In genomic region chr6:113668287-113669154, GRCm38 (mm10) we compare ENCODE assay signal across 8 mouse cellular contexts. TPM values are rescaled to one million over a fixed set of nuclear protein-coding genes. Genes with fewer than 3 reads are reported as not detected.
DNase-seq lines count a peak whose midpoint lies in the region; ATAC-seq and TF ChIP-seq lines count a peak whose summit lies in the region.

No protein-coding gene starts in this region.

- no peak for TF ChIP-seq CTCF in gastrocnemius, adult 2 months (IDR thresholded peaks at IDR 0.05)
- no peak for TF ChIP-seq CTCF in heart, postnatal 0 days (IDR thresholded peaks at IDR 0.05; ENCODE audit: low read depth)
- TF ChIP-seq CTCF in liver, adult 2 months (IDR thresholded peaks at IDR 0.05; ENCODE audit: low read depth, low read length) = no peak

- peak; percentile 74 for ATAC-seq in heart, postnatal 0 days (ENCODE audit: insufficient read depth, low read depth)
- no peak for ATAC-seq in neural tube, embryonic 12.5 days (ENCODE audit: low FRiP score, low read depth)

- no peak overlapping the region for H3K9ac ChIP-seq in heart, postnatal 0 days (replicated peaks; ENCODE audit: low read depth, low read length)
- peak overlapping the region; percentile 46 for H3K9ac ChIP-seq in liver, adult 2 months (ENCODE audit: low read depth, low read length)
- no peak overlapping the region for H3K9ac ChIP-seq in neural tube, embryonic 12.5 days

- H3K27ac ChIP-seq in gastrocnemius, adult 2 months = peak overlapping the region; percentile 72
- H3K27ac ChIP-seq in heart, postnatal 0 days (ENCODE audit: low read depth) = peak overlapping the region; percentile 80
- peak overlapping the region; percentile 63 for H3K27ac ChIP-seq in liver, adult 2 months (replicated peaks; ENCODE audit: insufficient read depth, low read depth, low read length)
- H3K27ac ChIP-seq in neural tube, embryonic 12.5 days = no peak overlapping the region

- H3K27me3 ChIP-seq in heart, postnatal 0 days (ENCODE audit: control insufficient read depth, insufficient read depth, low read length) = no peaks in the 10 kb centered on the region
- H3K27me3 ChIP-seq in liver, adult 2 months (ENCODE audit: control insufficient read depth, insufficient read depth, low read length) = no peaks in the 10 kb centered on the region
- no peaks in the 10 kb centered on the region for H3K27me3 ChIP-seq in neural tube, embryonic 12.5 days (replicated peaks)

- H3K4me1 ChIP-seq in heart, postnatal 0 days (ENCODE audit: control insufficient read depth, insufficient read depth) = peaks cover 9% of the 10 kb centered on the region
- H3K4me1 ChIP-seq in liver, adult 2 months (ENCODE audit: control insufficient read depth, insufficient read depth, low read length) = peaks cover 21% of the 10 kb centered on the region
- H3K4me1 ChIP-seq in neural tube, embryonic 12.5 days = peaks cover 6% of the 10 kb centered on the region

- peaks cover 6% of the 10 kb centered on the region for H3K36me3 ChIP-seq in heart, postnatal 0 days (replicated peaks; ENCODE audit: control insufficient read depth, insufficient read depth, low read length)
- peaks cover 18% of the 10 kb centered on the region for H3K36me3 ChIP-seq in liver, adult 2 months (ENCODE audit: control insufficient read depth, insufficient read depth, low read length)
- H3K36me3 ChIP-seq in neural tube, embryonic 12.5 days = no peaks in the 10 kb centered on the region

- no peak for TF ChIP-seq EP300 in heart, postnatal 0 days (IDR thresholded peaks at IDR 0.05; ENCODE audit: low read depth)

- H3K9me3 ChIP-seq in heart, postnatal 0 days (replicated peaks; ENCODE audit: control insufficient read depth, low read length) = 0 out of 2 replicates have a peak, but pooled peaks cover 3% of the 10 kb centered on the region
- no peaks in the 10 kb centered on the region for H3K9me3 ChIP-seq in neural tube, embryonic 12.5 days

- no peak for TF ChIP-seq POLR2A in liver, adult 2 months (IDR thresholded peaks at IDR 0.05; ENCODE audit: extremely low read depth, insufficient read depth, low read length)

- H3K4me3 ChIP-seq in gastrocnemius, adult 2 months = 0 out of 2 replicates have a peak overlapping the region, but pooled peaks have one; percentile 13
- no peak overlapping the region for H3K4me3 ChIP-seq in heart, postnatal 0 days (ENCODE audit: low read depth, low read length)
- H3K4me3 ChIP-seq in liver, adult 2 months (ENCODE audit: insufficient read depth, low read depth, low read length) = no peak overlapping the region; the same call in 1 of the 2 replicates
- H3K4me3 ChIP-seq in neural tube, embryonic 12.5 days = no peak overlapping the region

- peaks cover 4% of the 10 kb centered on the region; the same call in 1 of the 2 replicates for H3K79me2 ChIP-seq in liver, adult 2 months (ENCODE audit: control insufficient read depth, insufficient read depth, low read length)

- H3K4me2 ChIP-seq in heart, postnatal 0 days (ENCODE audit: low read depth, low read length) = 0 out of 2 replicates have a peak overlapping the region, but pooled peaks have one; percentile 24
- 0 out of 2 replicates have a peak overlapping the region, but pooled peaks have one; percentile 24 for H3K4me2 ChIP-seq in neural tube, embryonic 12.5 days (replicated peaks)

- WGBS in heart, postnatal 0 days = 45% methylated on average over 15 of the region's 15 CpGs
- WGBS in liver, adult 2 months = 1% methylated on average over 15 of the region's 15 CpGs
- 36% methylated on average over 15 of the region's 15 CpGs for WGBS in neural tube, embryonic 12.5 days

- DNase-seq in gastrocnemius, adult 2 months = peak; percentile 55
- no peak for DNase-seq in gastrocnemius, postnatal 4 days (ENCODE audit: low spot score in 2 of 2)
- DNase-seq in brain, adult 2 months (ENCODE audit: low read depth, low spot score) = peak; percentile 35
- DNase-seq in heart, postnatal 0 days (ENCODE audit: low spot score) = peak; percentile 43
- peak; percentile 92 for DNase-seq in liver, adult 2 months (ENCODE audit: extremely low read depth, low read depth, low spot score)
- no peak for DNase-seq in left cerebral cortex, postnatal 36 days (ENCODE audit: low spot score in 2 of 2)
- no peak for DNase-seq in layer of hippocampus, adult 11-12 months (ENCODE audit: low spot score)

- intact Hi-C loops in gastrocnemius, adult 2 months (cut with DNase I) = no loop called here
- intact Hi-C loops in left cerebral cortex, postnatal 36 days (cut with DNase I) = no loop called here

RNA-seq across cellular contexts. Expression of gene Tatdn2, which starts 28.3 kb away (rescaled TPM):
- 10 to 100 TPM; 36.4 to 41.1 TPM for total RNA-seq in gastrocnemius, adult 2 months (2021)
- 10 to 100 TPM; 39.9 to 45.0 TPM for total RNA-seq in gastrocnemius, postnatal 4 days (2021)
- 32.1 and 38.5 TPM in 2 replicates for total RNA-seq in heart, postnatal 0 days (2014; rRNA removed; ENCODE audit: low replicate concordance)
- polyA plus RNA-seq in heart, postnatal 0 days (2015; fragmentation: Nextera tagmentation; extraction: Ambion mirVana) = 0.65 and 1.1 TPM in 2 replicates
- 15.0 and 19.9 TPM in 2 replicates for total RNA-seq in liver, adult 2 months (2014; rRNA removed)
- polyA plus RNA-seq in liver, adult 2 months (2012; rRNA removed) = 15.6 and 16.7 TPM in 2 replicates
- 0.66 and 1.1 TPM in 2 replicates for polyA plus RNA-seq in neural tube, embryonic 12.5 days (2016; fragmentation: Nextera tagmentation; extraction: Ambion mirVana)
- total RNA-seq in left cerebral cortex, postnatal 36 days (2021) = 10 to 100 TPM; 71.2 to 75.5 TPM

RNA-seq across cellular contexts. Expression of gene Irak2, which starts 30.3 kb away (rescaled TPM):
- 1 to 10 TPM; 3.9 to 6.1 TPM for total RNA-seq in gastrocnemius, adult 2 months (2021)
- total RNA-seq in gastrocnemius, postnatal 4 days (2021) = 10 to 100 TPM in 1 of 2 experiments, 1 to 10 TPM in 1; 9.5 to 10.7 TPM
- total RNA-seq in heart, postnatal 0 days (2014; rRNA removed; ENCODE audit: low replicate concordance) = 7.0 and 23.2 TPM in 2 replicates
- 5.8 and 6.3 TPM in 2 replicates for polyA plus RNA-seq in heart, postnatal 0 days (2015; fragmentation: Nextera tagmentation; extraction: Ambion mirVana)
- total RNA-seq in liver, adult 2 months (2014; rRNA removed) = 18.2 and 20.7 TPM in 2 replicates
- 30.8 and 36.1 TPM in 2 replicates for polyA plus RNA-seq in liver, adult 2 months (2012; rRNA removed)
- 3.1 and 4.1 TPM in 2 replicates for polyA plus RNA-seq in neural tube, embryonic 12.5 days (2016; fragmentation: Nextera tagmentation; extraction: Ambion mirVana)
- 10 to 100 TPM; 21.0 to 24.9 TPM for total RNA-seq in left cerebral cortex, postnatal 36 days (2021)

RNA-seq across cellular contexts. Expression of gene Vhl, which starts 44.8 kb away (rescaled TPM):
- total RNA-seq in gastrocnemius, adult 2 months (2021) = 1 to 10 TPM; 5.1 to 5.9 TPM
- total RNA-seq in gastrocnemius, postnatal 4 days (2021) = 10 to 100 TPM; 16.1 to 20.1 TPM
- 23.5 and 24.3 TPM in 2 replicates for total RNA-seq in heart, postnatal 0 days (2014; rRNA removed; ENCODE audit: low replicate concordance)
- 17.2 and 18.0 TPM in 2 replicates for polyA plus RNA-seq in heart, postnatal 0 days (2015; fragmentation: Nextera tagmentation; extraction: Ambion mirVana)
- 7.2 and 9.1 TPM in 2 replicates for total RNA-seq in liver, adult 2 months (2014; rRNA removed)
- polyA plus RNA-seq in liver, adult 2 months (2012; rRNA removed) = 12.1 and 14.0 TPM in 2 replicates
- polyA plus RNA-seq in neural tube, embryonic 12.5 days (2016; fragmentation: Nextera tagmentation; extraction: Ambion mirVana) = 64.8 and 65.3 TPM in 2 replicates
- 10 to 100 TPM; 48.1 to 49.8 TPM for total RNA-seq in left cerebral cortex, postnatal 36 days (2021)

RNA-seq across cellular contexts. Expression of gene Ghrl, which starts 51.2 kb away (rescaled TPM):
- total RNA-seq in gastrocnemius, adult 2 months (2021) = 1 to 10 TPM in 1 of 2 experiments, not detected in 1; 1.0 TPM
- total RNA-seq in gastrocnemius, postnatal 4 days (2021) = not detected
- total RNA-seq in heart, postnatal 0 days (2014; rRNA removed; ENCODE audit: low replicate concordance) = not detected in 2 replicates
- 0.23 TPM in 1 of 2 replicates, not detected in the other for polyA plus RNA-seq in heart, postnatal 0 days (2015; fragmentation: Nextera tagmentation; extraction: Ambion mirVana)
- total RNA-seq in liver, adult 2 months (2014; rRNA removed) = not detected in 2 replicates
- not detected in 2 replicates for polyA plus RNA-seq in liver, adult 2 months (2012; rRNA removed)
- 0.57 TPM in 1 of 2 replicates, not detected in the other for polyA plus RNA-seq in neural tube, embryonic 12.5 days (2016; fragmentation: Nextera tagmentation; extraction: Ambion mirVana)
- total RNA-seq in left cerebral cortex, postnatal 36 days (2021) = not detected

Comparison
In these comparisons a context has a peak if more than half of its experiments do, and no peak if none do; other contexts are left out.
1. DNase-seq: peak in gastrocnemius, adult 2 months (single experiment), brain, adult 2 months (single experiment), heart, postnatal 0 days (single experiment) and liver, adult 2 months (single experiment); none in gastrocnemius, postnatal 4 days (0 of 2), left cerebral cortex, postnatal 36 days (0 of 2) and layer of hippocampus, adult 11-12 months (single experiment).